Mouse (Mus musculus) ES-Bruce4 (cell line): Measurements from ENCODE around the gene Ldah. TPM values are rescaled to one million over a fixed set of nuclear protein-coding genes. Genes with fewer than 3 reads are reported as not detected.

Experiments
- H3K27ac ChIP-seq: 2 replicates; pipeline ENCODE4 v1.5.1; 2012; ENCODE audit warnings: low read length, inconsistent platforms; ENCODE audit not compliant: insufficient read depth
- H3K27me3 ChIP-seq: 2 replicates; pipeline ENCODE4 v1.6.1; 2012; ENCODE audit warnings: mild to moderate bottlenecking, low read length, inconsistent platforms; ENCODE audit not compliant: control insufficient read depth, poor library complexity, insufficient read depth, severe bottlenecking
- H3K36me3 ChIP-seq: 2 replicates; pipeline ENCODE4 v1.6.1; 2012; ENCODE audit warnings: inconsistent platforms, mild to moderate bottlenecking, low read length, moderate library complexity; ENCODE audit not compliant: control insufficient read depth, poor library complexity, insufficient read depth, severe bottlenecking
- H3K4me1 ChIP-seq: one replicate; pipeline ENCODE4 v1.8.1; 2011; ENCODE audit warnings: low read length; ENCODE audit not compliant: control insufficient read depth, insufficient read depth
- H3K4me3 ChIP-seq: 2 replicates; pipeline ENCODE4 v1.5.1; 2011; ENCODE audit warnings: low read depth, mild to moderate bottlenecking, low read length
- H3K9ac ChIP-seq: 2 replicates; pipeline ENCODE4 v1.6.1; 2012; ENCODE audit warnings: low read depth, mild to moderate bottlenecking, inconsistent platforms; ENCODE audit not compliant: poor library complexity, severe bottlenecking
- H3K9me3 ChIP-seq: replicated peaks from 2 replicates; pipeline ENCODE4 v1.6.1; 2012; ENCODE audit warnings: mild to moderate bottlenecking, low read length, inconsistent platforms; ENCODE audit not compliant: control insufficient read depth, poor library complexity, insufficient read depth, severe bottlenecking
- CTCF ChIP-seq: IDR thresholded peaks from one replicate; pipeline ENCODE4 v1.8.1; 2011; ENCODE audit warnings: low read depth, low read length
- EP300 ChIP-seq: IDR thresholded peaks from 2 replicates; pipeline ENCODE4 v1.6.1; 2011; ENCODE audit warnings: low read depth, low read length; ENCODE audit not compliant: insufficient read depth
- POLR2A ChIP-seq: IDR thresholded peaks from one replicate; pipeline ENCODE4 v1.8.1; 2011; ENCODE audit warnings: low read length; ENCODE audit not compliant: insufficient read depth
- polyA plus RNA-seq: library from polyadenylated mRNA; stranded (reverse); fragments of >200 nt; gene quantifications from 2 replicates; pipeline ENCODE4 v1.2.4, GENCODE M21; 2011; ENCODE audit warnings: low read depth; ENCODE audit not compliant: missing spikeins, insufficient read depth, insufficient read length

Ldah gene
- polyA plus RNA-seq, 1 experiment = 57.3 TPM

GRCm38 (mm10) chr12:8313773-8314172 lies 105.9 kb downstream of the Ldah start:
- peaks cover 4% of the 10 kb centered on the region; the same call in 1 of the 2 replicates for H3K36me3 ChIP-seq
- TF ChIP-seq CTCF (no peak), POLR2A (no peak), EP300 (no peak)
- H3K9ac ChIP-seq = peak overlapping the region; percentile 60
- peak overlapping the region; percentile 83 for H3K4me3 ChIP-seq
- no peaks in the 10 kb centered on the region for H3K4me1 ChIP-seq
- H3K27me3 ChIP-seq = no peaks in the 10 kb centered on the region
- no peaks in the 10 kb centered on the region for H3K9me3 ChIP-seq
- H3K27ac ChIP-seq = no peak overlapping the region

GRCm38 (mm10) chr12:8316541-8316940 lies 108.6 kb downstream of the Ldah start:
- Histone ChIP-seq H3K36me3 (peaks cover 6% of the 10 kb centered on the region), H3K27me3 (no peaks in the 10 kb centered on the region), H3K4me3 (no peak overlapping the region), H3K9ac (no peak overlapping the region), H3K9me3 (no peaks in the 10 kb centered on the region), H3K27ac (no peak overlapping the region), H3K4me1 (peaks cover 2% of the 10 kb centered on the region)
- TF ChIP-seq CTCF (no peak), EP300 (no peak), POLR2A (no peak)

GRCm38 (mm10) chr12:8320084-8320713 lies 112.3 kb downstream of the Ldah start:
- Histone ChIP-seq H3K4me3 (peak overlapping the region; percentile 58), H3K36me3 (peaks cover 13% of the 10 kb centered on the region), H3K9ac (no peak overlapping the region), H3K27ac (no peak overlapping the region), H3K27me3 (no peaks in the 10 kb centered on the region), H3K4me1 (peaks cover 2% of the 10 kb centered on the region), H3K9me3 (no peaks in the 10 kb centered on the region)
- TF ChIP-seq POLR2A (no peak), CTCF (peak; percentile 81)

DNA sequence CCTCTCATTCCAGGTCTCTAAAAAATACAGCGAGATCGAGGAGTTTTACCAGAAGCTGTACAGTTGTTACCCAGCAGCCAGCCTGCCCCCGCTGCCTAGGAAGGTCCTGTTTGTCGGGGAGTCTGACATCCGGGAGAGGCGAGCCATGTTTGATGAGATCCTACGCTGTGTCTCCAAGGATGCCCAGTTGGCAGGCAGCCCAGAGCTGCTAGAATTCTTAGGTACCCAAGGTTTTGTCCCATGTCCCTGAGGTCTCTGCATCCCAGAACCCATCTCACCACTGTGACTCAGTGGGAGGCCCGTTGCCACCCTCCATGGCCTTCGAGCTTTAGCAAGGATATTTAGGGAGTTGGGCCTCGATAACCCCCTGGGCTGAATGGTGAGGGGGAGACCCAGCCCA lies 113.6 kb downstream of the Ldah start:
- Histone ChIP-seq H3K4me1 (peaks cover 2% of the 10 kb centered on the region), H3K36me3 (peaks cover 13% of the 10 kb centered on the region)

GRCm38 (mm10) chr12:8324086-8324485 lies 116.2 kb downstream of the Ldah start:
- Histone ChIP-seq H3K27ac (no peak overlapping the region), H3K36me3 (peaks cover 13% of the 10 kb centered on the region), H3K27me3 (no peaks in the 10 kb centered on the region), H3K9me3 (no peaks in the 10 kb centered on the region), H3K9ac (no peak overlapping the region), H3K4me1 (peaks cover 2% of the 10 kb centered on the region), H3K4me3 (no peak overlapping the region; the same call in 1 of the 2 replicates)
- TF ChIP-seq CTCF = no peak
- TF ChIP-seq EP300 = no peak
- TF ChIP-seq POLR2A = no peak

More for the DNA sequence above, 113.6 kb downstream of the Ldah start:
- H3K9me3 ChIP-seq = no peaks in the 10 kb centered on the region
- TF ChIP-seq POLR2A = no peak
- TF ChIP-seq EP300 = no peak
- no peak for TF ChIP-seq CTCF
- H3K27me3 ChIP-seq = no peaks in the 10 kb centered on the region
- no peak overlapping the region for H3K9ac ChIP-seq
- H3K4me3 ChIP-seq = no peak overlapping the region
- no peak overlapping the region for H3K27ac ChIP-seq

GRCm38 (mm10) chr12:8325245-8325942 lies 117.5 kb downstream of the Ldah start:
- no peak overlapping the region; the same call in 1 of the 2 replicates for H3K9ac ChIP-seq
- no peak for TF ChIP-seq EP300
- no peak for TF ChIP-seq CTCF
- TF ChIP-seq POLR2A = no peak
- H3K27me3 ChIP-seq = no peaks in the 10 kb centered on the region
- no peak overlapping the region for H3K4me3 ChIP-seq
- H3K27ac ChIP-seq = no peak overlapping the region
- no peaks in the 10 kb centered on the region for H3K9me3 ChIP-seq
- H3K36me3 ChIP-seq = peaks cover 13% of the 10 kb centered on the region
- H3K4me1 ChIP-seq = peaks cover 2% of the 10 kb centered on the region
